Mouse (Mus musculus) MEL (cell line): Measurements from ENCODE around the gene Kbtbd12. TPM values are rescaled to one million over a fixed set of nuclear protein-coding genes. Genes with fewer than 3 reads are reported as not detected.

Experiments
- DNase-seq: peaks from one replicate; pipeline ENCODE4 v3.0.0; 2011; ENCODE audit warnings: low read depth, low spot score
- H3K27ac ChIP-seq: 2 replicates; pipeline ENCODE4 v1.5.1; 2012; ENCODE audit warnings: low read depth, mild to moderate bottlenecking, control low read depth, low read length, moderate library complexity; ENCODE audit not compliant: control insufficient read depth
- H3K27me3 ChIP-seq, 2 experiments: fragments of 150-350 bp in 1 of 2; sonication (generic) in 1 of 2; 2 replicates each; pipeline ENCODE4 v1.6.1; 2012; ENCODE audit warnings: low read length in 2 of 2, mild to moderate bottlenecking in 2 of 2, improper control_type of control experiment in 1 of 2, moderate library complexity in 1 of 2; ENCODE audit not compliant: insufficient read depth in 2 of 2, control insufficient read depth in 1 of 2
- H3K36me3 ChIP-seq, 2 experiments: 2 replicates each; pipeline ENCODE4 v1.6.1; 2012 to 2014; ENCODE audit warnings: low read length in 2 of 2, improper control_type of control experiment in 1 of 2, inconsistent platforms in 1 of 2, mild to moderate bottlenecking in 1 of 2; ENCODE audit not compliant: insufficient read depth in 2 of 2, control insufficient read depth in 1 of 2
- H3K4me1 ChIP-seq, 2 experiments: fragments of 150-350 bp in 1 of 2; sonication (generic) in 1 of 2; 2 replicates each; pipeline ENCODE4 v1.6.1; 2012; ENCODE audit warnings: low read length in 2 of 2, improper control_type of control experiment in 1 of 2, mild to moderate bottlenecking in 1 of 2; ENCODE audit not compliant: insufficient read depth in 2 of 2, control insufficient read depth in 1 of 2
- H3K4me3 ChIP-seq, 2 experiments: fragments of 150-350 bp in 1 of 2; sonication (generic) in 1 of 2; 2 replicates each; pipeline ENCODE4 v1.5.1; 2012; ENCODE audit warnings: low read depth in 2 of 2, low read length in 2 of 2, mild to moderate bottlenecking in 2 of 2, moderate library complexity in 2 of 2, control low read depth in 1 of 2, improper control_type of control experiment in 1 of 2; ENCODE audit not compliant: control insufficient read depth in 1 of 2, insufficient read depth in 1 of 2
- H3K79me2 ChIP-seq: 2 replicates; pipeline ENCODE4 v1.6.1; 2012; ENCODE audit warnings: mild to moderate bottlenecking, low read length, moderate library complexity; ENCODE audit not compliant: control insufficient read depth, poor library complexity, insufficient read depth
- H3K9ac ChIP-seq: 2 replicates; pipeline ENCODE4 v1.6.1; 2012; ENCODE audit warnings: low read depth, mild to moderate bottlenecking, control low read depth, low read length, moderate library complexity; ENCODE audit not compliant: control insufficient read depth, poor library complexity, severe bottlenecking
- H3K9me3 ChIP-seq: fragments of 150-350 bp; sonication (generic); replicated peaks from 2 replicates; pipeline ENCODE4 v1.6.1; 2012; ENCODE audit warnings: mild to moderate bottlenecking, low read length, improper control_type of control experiment, moderate library complexity; ENCODE audit not compliant: insufficient read depth
- CHD2 ChIP-seq: IDR thresholded peaks from 2 replicates; pipeline ENCODE4 v1.6.1; 2011; ENCODE audit warnings: low read length, improper control_type of control experiment
- E2F4 ChIP-seq: IDR thresholded peaks from 2 replicates; pipeline ENCODE4 v1.6.1; 2011; ENCODE audit warnings: low read depth, low read length, improper control_type of control experiment, borderline replicate concordance
- ELF1 ChIP-seq: IDR thresholded peaks from 2 replicates; pipeline ENCODE4 v1.6.1; 2014; ENCODE audit warnings: low read depth, mild to moderate bottlenecking, inconsistent platforms, low read length, improper control_type of control experiment, moderate library complexity
- EP300 ChIP-seq, 2 experiments: IDR thresholded peaks; 2 replicates each; pipeline ENCODE4 v1.6.1; 2011; ENCODE audit warnings: improper control_type of control experiment in 2 of 2, low read length in 2 of 2, low read depth in 1 of 2, mild to moderate bottlenecking in 1 of 2
- GABPA ChIP-seq: IDR thresholded peaks from 2 replicates; pipeline ENCODE4 v1.6.1; 2012; ENCODE audit warnings: low read depth, mild to moderate bottlenecking, inconsistent platforms, low read length, improper control_type of control experiment, moderate library complexity
- GATA1 ChIP-seq: IDR thresholded peaks from 2 replicates; pipeline ENCODE4 v1.6.1; 2011; ENCODE audit warnings: low read depth, low read length, improper control_type of control experiment
- HCFC1 ChIP-seq: IDR thresholded peaks from 2 replicates; pipeline ENCODE4 v1.6.1; 2012; ENCODE audit warnings: low read depth, mild to moderate bottlenecking, inconsistent platforms, low read length, improper control_type of control experiment, moderate library complexity
- KAT2A ChIP-seq: conservative IDR thresholded peaks from 2 replicates; pipeline ENCODE4 v1.6.1; 2012; ENCODE audit warnings: low read depth, low read length, improper control_type of control experiment, inconsistent platforms
- MAFK ChIP-seq: IDR thresholded peaks from 2 replicates; pipeline ENCODE4 v1.6.1; 2011; ENCODE audit warnings: low read depth, mild to moderate bottlenecking, low read length, improper control_type of control experiment, borderline replicate concordance
- MAX ChIP-seq: IDR thresholded peaks from 2 replicates; pipeline ENCODE4 v1.6.1; 2011; ENCODE audit warnings: low read length, improper control_type of control experiment
- MEF2A ChIP-seq: IDR thresholded peaks from 2 replicates; pipeline ENCODE4 v1.6.1; 2014; ENCODE audit warnings: low read depth, mild to moderate bottlenecking, inconsistent platforms, low read length, improper control_type of control experiment; ENCODE audit not compliant: poor library complexity, insufficient replicate concordance, severe bottlenecking; ENCODE audit errors: extremely low read depth
- MXI1 ChIP-seq: IDR thresholded peaks from 2 replicates; pipeline ENCODE4 v1.6.1; 2011; ENCODE audit warnings: mild to moderate bottlenecking, low read depth, low read length, improper control_type of control experiment
- MYB ChIP-seq: IDR thresholded peaks from 2 replicates; pipeline ENCODE4 v1.6.1; 2011; ENCODE audit warnings: mild to moderate bottlenecking, low read depth, low read length, improper control_type of control experiment
- MYC ChIP-seq: IDR thresholded peaks from 2 replicates; pipeline ENCODE4 v1.6.1; 2011; ENCODE audit warnings: low read depth, mild to moderate bottlenecking, low read length, improper control_type of control experiment, moderate library complexity
- NELFE ChIP-seq: IDR thresholded peaks from 2 replicates; pipeline ENCODE4 v1.6.1; 2011; ENCODE audit warnings: low read depth, low read length, improper control_type of control experiment
- NRF1 ChIP-seq: IDR thresholded peaks from 2 replicates; pipeline ENCODE4 v1.6.1; 2014; ENCODE audit warnings: low read depth, mild to moderate bottlenecking, inconsistent platforms, low read length, improper control_type of control experiment, moderate library complexity; ENCODE audit not compliant: poor library complexity, insufficient read depth, severe bottlenecking
- POLR2A ChIP-seq, 2 experiments: IDR thresholded peaks; 2 replicates each; pipeline ENCODE4 v1.6.1; 2011 to 2012; ENCODE audit warnings: low read length in 2 of 2, mild to moderate bottlenecking in 2 of 2, control low read depth in 1 of 2, improper control_type of control experiment in 1 of 2, low read depth in 1 of 2, moderate library complexity in 1 of 2; ENCODE audit not compliant: control insufficient read depth in 1 of 2, insufficient read depth in 1 of 2, poor library complexity in 1 of 2
- POLR2AphosphoS5 ChIP-seq: IDR thresholded peaks from 2 replicates; pipeline ENCODE4 v1.6.1; 2012; ENCODE audit warnings: low read depth, borderline replicate concordance, mild to moderate bottlenecking, inconsistent platforms, low read length, moderate library complexity, mixed read lengths
- SIN3A ChIP-seq: IDR thresholded peaks from 2 replicates; pipeline ENCODE4 v1.6.1; 2012; ENCODE audit warnings: low read length, improper control_type of control experiment, inconsistent platforms
- SMC3 ChIP-seq: IDR thresholded peaks from 2 replicates; pipeline ENCODE4 v1.6.1; 2011; ENCODE audit warnings: low read depth, low read length, improper control_type of control experiment
- TBP ChIP-seq: IDR thresholded peaks from 2 replicates; pipeline ENCODE4 v1.8.0; 2011; ENCODE audit warnings: low read depth, low read length, improper control_type of control experiment
- TCF12 ChIP-seq: IDR thresholded peaks from 2 replicates; pipeline ENCODE4 v1.6.1; 2014; ENCODE audit warnings: low read depth, mild to moderate bottlenecking, inconsistent platforms, low read length, improper control_type of control experiment, moderate library complexity
- USF1 ChIP-seq: IDR thresholded peaks from 2 replicates; pipeline ENCODE4 v1.6.1; 2014; ENCODE audit warnings: low read depth, mild to moderate bottlenecking, inconsistent platforms, low read length, improper control_type of control experiment, moderate library complexity
- USF2 ChIP-seq, 2 experiments: IDR thresholded peaks; 2 replicates each; pipeline ENCODE4 v1.6.1; 2011 to 2012; ENCODE audit warnings: improper control_type of control experiment in 2 of 2, low read length in 2 of 2, borderline replicate concordance in 1 of 2, inconsistent platforms in 1 of 2, low read depth in 1 of 2, mild to moderate bottlenecking in 1 of 2; ENCODE audit not compliant: insufficient read depth in 1 of 2
- ZKSCAN1 ChIP-seq: IDR thresholded peaks from 2 replicates; pipeline ENCODE4 v1.6.1; 2012; ENCODE audit warnings: low read depth, mild to moderate bottlenecking, inconsistent platforms, low read length, improper control_type of control experiment, moderate library complexity
- ZMIZ1 ChIP-seq: IDR thresholded peaks from 2 replicates; pipeline ENCODE4 v1.6.1; 2012; ENCODE audit warnings: low read depth, mild to moderate bottlenecking, inconsistent platforms, low read length, improper control_type of control experiment, moderate library complexity
- polyA plus RNA-seq, 2 experiments: library from polyadenylated mRNA; stranded (reverse) in 1 of 2; unstranded in 1 of 2; fragments of >175 nt in 1 of 2; fragments of >200 nt in 1 of 2; gene quantifications; 2 replicates each; pipeline versions ENCODE4 v1.2.1 to v1.2.4; 2012; ENCODE audit warnings: low replicate concordance in 2 of 2, low read depth in 1 of 2; ENCODE audit not compliant: insufficient read length in 2 of 2, insufficient read depth in 1 of 2, missing spikeins in 1 of 2
- total RNA-seq: library from RNA; depleted of rRNA; stranded (reverse); fragments of 300-350 nt; gene quantifications from 2 replicates; pipeline ENCODE4 v1.2.3, GENCODE M21; 2012

The Kbtbd12 gene
- total and polyA plus RNA-seq, 3 experiments: 0.04 TPM; not detected in 2

GRCm38 (mm10) chr6:88523451-88523850, 114.3 kb downstream of the Kbtbd12 start:
- Histone ChIP-seq H3K79me2 (peaks cover 6% of the 10 kb centered on the region), H3K9me3 (no peaks in the 10 kb centered on the region), H3K27ac (no peak overlapping the region), H3K4me3 (no peak overlapping the region), H3K36me3 (peaks cover 0 to 7% of the 10 kb centered on the region in 2 experiments; a peak in 2 of 4 replicates), H3K9ac (no peak overlapping the region), H3K4me1 (peaks cover 3 to 10% of the 10 kb centered on the region in 2 experiments), H3K27me3 (peaks cover 7 to 10% of the 10 kb centered on the region in 2 experiments)
- TF ChIP-seq SMC3: no peak
- DNase-seq: no peak

DNA sequence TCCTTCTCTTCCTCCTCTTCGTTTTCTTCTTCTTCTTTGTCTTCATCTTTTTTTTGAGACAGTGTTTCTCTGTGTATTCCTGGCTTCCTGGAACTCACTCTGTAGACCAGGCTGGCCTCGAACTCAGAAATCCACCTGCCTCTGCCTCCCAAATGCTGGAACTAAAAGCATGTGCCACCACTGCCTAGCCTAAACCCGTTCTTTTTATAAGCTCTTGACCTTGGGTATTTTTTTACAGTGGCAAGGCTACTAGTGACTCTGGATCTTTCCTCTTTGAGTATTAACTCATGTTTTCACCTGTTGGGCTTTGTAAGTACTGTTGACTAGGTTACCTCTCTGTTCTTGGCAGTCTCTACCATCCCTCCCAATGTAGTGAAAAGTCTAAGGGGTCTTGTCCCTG, 114.7 kb downstream of the Kbtbd12 start:
- Histone ChIP-seq H3K4me3 (peak overlapping the region; percentile 32 to 39; a peak in 3 of 4 replicates), H3K9ac (peak overlapping the region; percentile 24), H3K4me1 (peaks cover 3 to 10% of the 10 kb centered on the region in 2 experiments)

DNA sequence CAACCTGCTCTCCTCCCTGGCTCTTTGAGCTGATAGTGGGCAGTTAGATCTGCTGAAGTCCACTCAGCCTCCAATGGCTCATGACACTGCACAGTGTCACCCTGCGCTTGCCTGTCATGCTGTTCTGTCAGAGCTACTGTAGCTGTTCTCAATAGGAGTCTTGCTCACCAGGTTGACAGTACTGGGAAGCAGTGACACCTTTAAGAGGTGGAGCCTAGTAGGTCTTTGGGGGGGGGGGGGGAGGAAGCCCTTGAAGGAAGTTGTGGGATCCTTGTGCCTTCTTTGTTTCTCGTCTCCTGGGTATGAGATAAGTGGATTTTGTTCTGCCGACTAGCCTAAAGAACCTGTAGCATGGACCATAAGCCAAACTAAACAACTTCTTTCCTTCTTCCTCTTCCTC, 115.1 kb downstream of the Kbtbd12 start:
- TF ChIP-seq E2F4: no peak
- no peak for TF ChIP-seq USF1
- TF ChIP-seq ELF1: peak; percentile 41; the same call in 1 of the 2 replicates
- TF ChIP-seq TCF12: no peak
- TF ChIP-seq GABPA: no peak
- peak; percentile 51; the same call in 1 of the 2 replicates for TF ChIP-seq MXI1
- no peak for TF ChIP-seq USF2 (IDR thresholded peaks at IDR 0.05; ENCODE audit: borderline replicate concordance in 1 of 2, insufficient read depth in 1 of 2, low read depth in 1 of 2, low read length in 2 of 2)
- TF ChIP-seq EP300 (IDR thresholded peaks at IDR 0.05; ENCODE audit: low read depth in 1 of 2, low read length in 2 of 2): no peak
- TF ChIP-seq MYC: no peak
- peak; percentile 66 for TF ChIP-seq SIN3A
- TF ChIP-seq POLR2A (IDR thresholded peaks at IDR 0.05; ENCODE audit: control insufficient read depth in 1 of 2, insufficient read depth in 1 of 2, low read depth in 1 of 2, low read length in 2 of 2, poor library complexity in 1 of 2): no peak
- TF ChIP-seq MAX: no peak
- no peak for TF ChIP-seq KAT2A
- no peak for TF ChIP-seq NRF1
- TF ChIP-seq GATA1: 0 out of 2 replicates have a peak, but pooled peaks have one; percentile 2
- no peak for TF ChIP-seq ZMIZ1
- no peak for TF ChIP-seq POLR2AphosphoS5
- TF ChIP-seq HCFC1: peak; percentile 69; the same call in 1 of the 2 replicates
- TF ChIP-seq MYB: no peak
- TF ChIP-seq NELFE: peak; percentile 25; the same call in 1 of the 2 replicates
- no peak for TF ChIP-seq MAFK
- TF ChIP-seq MEF2A: no peak
- TF ChIP-seq CHD2: no peak
- TF ChIP-seq, all 39 proteins: peak for 6
- DNase-seq: peak; percentile 72
- H3K9ac ChIP-seq: peak overlapping the region; percentile 51
- H3K4me1 ChIP-seq: peaks cover 3 to 10% of the 10 kb centered on the region in 2 experiments
- H3K4me3 ChIP-seq: peak overlapping the region; percentile 32 to 39; a peak in 3 of 4 replicates
- no peaks in the 10 kb centered on the region for H3K9me3 ChIP-seq
- H3K27me3 ChIP-seq: peaks cover 5 to 7% of the 10 kb centered on the region in 2 experiments
- H3K27ac ChIP-seq: no peak overlapping the region
- peaks cover 0 to 7% of the 10 kb centered on the region in 2 experiments; a peak in 2 of 4 replicates for H3K36me3 ChIP-seq
- peaks cover 15% of the 10 kb centered on the region for H3K79me2 ChIP-seq

More for the DNA sequence above, 114.7 kb downstream of the Kbtbd12 start:
- DNase-seq: no peak
- H3K27me3 ChIP-seq: peaks cover 6 to 7% of the 10 kb centered on the region in 2 experiments
- H3K9me3 ChIP-seq: no peaks in the 10 kb centered on the region
- peak; percentile 92 for TF ChIP-seq TBP
- no peak for TF ChIP-seq ZKSCAN1
- peaks cover 10% of the 10 kb centered on the region for H3K79me2 ChIP-seq
- peaks cover 0 to 7% of the 10 kb centered on the region in 2 experiments; a peak in 2 of 4 replicates for H3K36me3 ChIP-seq
- no peak overlapping the region for H3K27ac ChIP-seq
